Mouse (Mus musculus) heart, embryonic 10.5 days (tissue): ENCODE measurements at regions not wholly inside any gene's neighbourhood (a gene's known extent, or its start where the extent isn't known, plus 50 kb on each side); places are given as distances from the start of the nearest gene placed in this dataset.

Experiments used
- DNase-seq: peaks from one replicate; pipeline ENCODE4 v3.0.0-alpha.2; 2017; ENCODE audit warnings: low spot score
- H3K27ac ChIP-seq: fragments of 300-500 bp; sonication (generic); 2 replicates; pipeline ENCODE4 v1.5.1; 2016; ENCODE audit warnings: mild to moderate bottlenecking
- H3K27me3 ChIP-seq: fragments of 300-500 bp; sonication (generic); 2 replicates; pipeline ENCODE4 v1.6.1; 2016; ENCODE audit warnings: mild to moderate bottlenecking; ENCODE audit not compliant: poor library complexity, insufficient read depth, severe bottlenecking
- H3K36me3 ChIP-seq: fragments of 300-500 bp; sonication (generic); 2 replicates; pipeline ENCODE4 v1.6.1; 2016; ENCODE audit warnings: mild to moderate bottlenecking, moderate library complexity
- H3K4me1 ChIP-seq: fragments of 300-500 bp; sonication (generic); 2 replicates; pipeline ENCODE4 v1.6.1; 2016; ENCODE audit warnings: mild to moderate bottlenecking
- H3K4me3 ChIP-seq: fragments of 300-500 bp; sonication (generic); 2 replicates; pipeline ENCODE4 v1.5.1; 2016; ENCODE audit warnings: mild to moderate bottlenecking, moderate library complexity
- H3K9me3 ChIP-seq: fragments of 300-500 bp; sonication (generic); 2 replicates; pipeline ENCODE4 v1.6.1; 2016; ENCODE audit warnings: mild to moderate bottlenecking, moderate library complexity
- WGBS: fragments of 180-500 bp; shearing (Covaris S2); methylation state at CpG from one replicate; pipeline ENCODE4 v1.1.7; 2016; 5-methylcytosine and 5-hydroxymethylcytosine counted together

- H3K27ac ChIP-seq, result no peak overlapping the region
- no peak overlapping the region for H3K4me3 ChIP-seq
- no peaks in the 10 kb centered on the region for H3K9me3 ChIP-seq
- no peak for DNase-seq
- WGBS, result 70% methylated on average over 5 of the region's 5 CpGs
- H3K27me3 ChIP-seq, result no peaks in the 10 kb centered on the region
- no peaks in the 10 kb centered on the region for H3K36me3 ChIP-seq
- H3K4me1 ChIP-seq, result no peaks in the 10 kb centered on the region
These were observed 452.9 kb downstream of the Cdh11 start for GRCm38 (mm10) chr8:102332511-102332910.

GRCm38 (mm10) chr8:102331151-102331550, 454.3 kb downstream of the Cdh11 start:
- DNase-seq, result no peak
- Histone ChIP-seq H3K4me3 (no peak overlapping the region), H3K36me3 (no peaks in the 10 kb centered on the region), H3K27me3 (no peaks in the 10 kb centered on the region), H3K27ac (no peak overlapping the region), H3K9me3 (no peaks in the 10 kb centered on the region), H3K4me1 (no peaks in the 10 kb centered on the region)
- WGBS, result 80% methylated on average over 4 of the region's 4 CpGs

DNA sequence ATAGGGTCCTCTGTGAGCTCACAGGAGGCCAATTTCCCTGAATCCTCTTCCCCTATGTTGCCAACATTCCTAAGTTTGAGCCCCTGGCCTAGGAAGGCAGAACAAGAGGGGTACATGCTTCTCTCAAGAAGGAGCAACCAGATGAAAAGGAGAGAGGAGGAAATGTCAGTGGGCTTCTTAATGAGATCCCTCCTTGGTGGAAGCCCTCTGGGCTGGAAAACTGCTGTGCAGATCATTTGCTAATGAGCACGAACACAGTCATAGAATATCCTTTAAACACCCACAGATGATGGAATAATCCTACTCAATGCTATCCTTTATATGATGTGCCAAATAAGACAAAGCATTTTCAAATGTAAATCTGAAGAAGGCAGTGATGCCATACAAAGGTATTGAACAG, 455.5 kb downstream of the Cdh11 start:
- Histone ChIP-seq H3K9me3 (no peaks in the 10 kb centered on the region), H3K4me3 (no peak overlapping the region), H3K36me3 (no peaks in the 10 kb centered on the region), H3K4me1 (no peaks in the 10 kb centered on the region), H3K27me3 (no peaks in the 10 kb centered on the region), H3K27ac (no peak overlapping the region)
- no peak for DNase-seq
- 78% methylated on average over 1 of the region's 1 CpGs for WGBS
